Mouse (Mus musculus) testis, adult 2 months (tissue): ENCODE data around the gene Lrrc51.

Experiments
- CTCF ChIP-seq: fragments of 200-500 bp; IDR thresholded peaks from 2 replicates; pipeline ENCODE4 v1.5.1; 2012; ENCODE audit warnings: low read depth, mild to moderate bottlenecking, inconsistent platforms, low read length, moderate library complexity; ENCODE audit not compliant: control insufficient read depth, insufficient read depth, insufficient replicate concordance
- POLR2A ChIP-seq: fragments of 200-500 bp; IDR thresholded peaks from 2 replicates; pipeline ENCODE4 v1.6.1; 2012; ENCODE audit warnings: low read depth, mild to moderate bottlenecking, inconsistent platforms, low read length, moderate library complexity; ENCODE audit not compliant: control insufficient read depth

DNA sequence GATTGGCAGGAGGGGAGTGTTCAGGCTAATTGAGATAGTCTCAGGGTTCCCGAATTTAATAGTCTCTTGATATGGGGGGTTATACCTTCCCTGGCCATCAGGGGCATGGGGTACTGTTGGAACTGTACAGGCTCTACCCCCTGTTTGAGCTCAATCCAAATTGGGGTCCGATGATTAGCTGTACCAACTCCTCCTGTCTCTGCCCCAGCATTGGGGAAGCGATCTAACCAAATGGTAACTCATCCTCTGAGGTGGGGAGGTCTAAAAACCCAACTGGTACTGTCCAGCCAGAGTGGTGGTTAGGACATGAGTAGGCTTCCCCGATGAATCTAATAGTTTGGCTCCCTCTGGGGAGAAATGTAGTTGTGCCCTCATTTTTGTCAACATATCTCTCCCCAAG, 3.3 kb upstream of the Lrrc51 start:
- TF ChIP-seq POLR2A = no peak
- no peak for TF ChIP-seq CTCF
